ENCODE assay signal across 11 mouse cellular contexts in genomic region chrX:109238163-109238562, GRCm38 (mm10). TPM values are rescaled to one million over a fixed set of nuclear protein-coding genes. Genes with fewer than 3 reads are reported as not detected.
DNase-seq lines count a peak whose midpoint lies in the region; ATAC-seq and TF ChIP-seq lines count a peak whose summit lies in the region.
"Had no signal": no experiment of that assay in that cellular context is flagged by ENCODE, and none has a peak within 500 bp of the region (broad histone marks: within the 10 kb centered on the region; RNA-seq: fewer than 3 reads in every experiment).

No protein-coding gene starts in this region.

- TF ChIP-seq POLR2A in kidney, adult 2 months (IDR thresholded peaks at IDR 0.05; ENCODE audit: low read depth, low read length): no peak

- no peaks in the 10 kb centered on the region for H3K36me3 ChIP-seq in kidney, adult 2 months (ENCODE audit: control insufficient read depth, insufficient read depth, low read length)
- no peaks in the 10 kb centered on the region for H3K36me3 ChIP-seq in kidney, embryonic 16.5 days (ENCODE audit: insufficient read depth, low read length)
- H3K36me3 ChIP-seq in midbrain, postnatal 0 days (ENCODE audit: insufficient read depth, low read length): no peaks in the 10 kb centered on the region
- no peaks in the 10 kb centered on the region for H3K36me3 ChIP-seq in midbrain, embryonic 16.5 days (ENCODE audit: control insufficient read depth, insufficient read depth, low read length)
- H3K36me3 ChIP-seq: hindbrain, embryonic 15.5 days had no signal

- no peak overlapping the region for H3K9ac ChIP-seq in kidney, embryonic 16.5 days (replicated peaks; ENCODE audit: low read length)
- H3K9ac ChIP-seq in midbrain, postnatal 0 days (replicated peaks; ENCODE audit: low read length, poor library complexity, severe bottlenecking): no peak overlapping the region
- no peak overlapping the region for H3K9ac ChIP-seq in midbrain, embryonic 16.5 days (ENCODE audit: low read depth, low read length)
- H3K9ac ChIP-seq: hindbrain, embryonic 15.5 days had no signal

- DNase-seq in kidney, adult 2 months: peak; percentile 11
- DNase-seq in midbrain, postnatal 0 days (ENCODE audit: low spot score): peak; percentile 26
- DNase-seq in c-Kit-positive CD71-positive TER-119-positive erythroid progenitor cells, embryonic 14.5 days (ENCODE audit: low spot score): peak; percentile 0
- no peak for DNase-seq in urinary bladder, postnatal 25 days (ENCODE audit: low spot score)
- DNase-seq: thymus, postnatal 36 days had no signal

- H3K9me3 ChIP-seq in kidney, embryonic 16.5 days (ENCODE audit: low read length): no peaks in the 10 kb centered on the region
- H3K9me3 ChIP-seq in midbrain, postnatal 0 days (ENCODE audit: low read length): no peaks in the 10 kb centered on the region
- no peaks in the 10 kb centered on the region for H3K9me3 ChIP-seq in midbrain, embryonic 16.5 days (replicated peaks; ENCODE audit: control insufficient read depth, low read length, poor library complexity, severe bottlenecking)
- H3K9me3 ChIP-seq: hindbrain, embryonic 15.5 days had no signal

- no peak for TF ChIP-seq CTCF in kidney, adult 2 months (conservative IDR thresholded peaks at IDR 0.05; ENCODE audit: insufficient read depth, insufficient read length, low read depth, low read length)
- TF ChIP-seq CTCF in midbrain, postnatal 0 days (IDR thresholded peaks at IDR 0.05): peak; percentile 70

- ATAC-seq in kidney, embryonic 16.5 days (ENCODE audit: low FRiP score, low TSS enrichment): no peak
- ATAC-seq in midbrain, postnatal 0 days (ENCODE audit: low FRiP score): no peak
- ATAC-seq in midbrain, embryonic 16.5 days: no peak
- no peak for ATAC-seq in megakaryocyte-erythroid progenitor cell, adult 5-6 weeks (replicated peaks; ENCODE audit: low FRiP score, low TSS enrichment, poor library complexity, severe bottlenecking)

- no peaks in the 10 kb centered on the region for H3K4me1 ChIP-seq in kidney, adult 2 months (ENCODE audit: control insufficient read depth, insufficient read depth, low read length)
- H3K4me1 ChIP-seq in kidney, embryonic 16.5 days (ENCODE audit: insufficient read depth, low read length): no peaks in the 10 kb centered on the region
- H3K4me1 ChIP-seq in midbrain, postnatal 0 days (ENCODE audit: insufficient read depth, low read length): no peaks in the 10 kb centered on the region
- H3K4me1 ChIP-seq in midbrain, embryonic 16.5 days (ENCODE audit: control insufficient read depth, insufficient read depth, low read length): no peaks in the 10 kb centered on the region
- H3K4me1 ChIP-seq: hindbrain, embryonic 15.5 days had no signal

- H3K27ac ChIP-seq in kidney, adult 2 months (ENCODE audit: insufficient read depth, low read depth, low read length): no peak overlapping the region
- no peak overlapping the region for H3K27ac ChIP-seq in kidney, embryonic 16.5 days (ENCODE audit: low read length)
- no peak overlapping the region for H3K27ac ChIP-seq in midbrain, postnatal 0 days (ENCODE audit: low read depth, low read length)
- no peak overlapping the region for H3K27ac ChIP-seq in midbrain, embryonic 16.5 days (ENCODE audit: low read length)
- H3K27ac ChIP-seq: hindbrain, embryonic 15.5 days had no signal

- no peak overlapping the region for H3K4me2 ChIP-seq in kidney, embryonic 16.5 days (replicated peaks; ENCODE audit: low read depth, low read length)
- no peak overlapping the region for H3K4me2 ChIP-seq in midbrain, postnatal 0 days (ENCODE audit: low read depth, low read length, poor library complexity, severe bottlenecking)
- H3K4me2 ChIP-seq in midbrain, embryonic 16.5 days (ENCODE audit: low read length): no peak overlapping the region
- H3K4me2 ChIP-seq: hindbrain, embryonic 15.5 days had no signal

- no peak overlapping the region for H3K4me3 ChIP-seq in kidney, adult 2 months (ENCODE audit: insufficient read depth, low read depth, low read length)
- no peak overlapping the region for H3K4me3 ChIP-seq in kidney, embryonic 16.5 days (ENCODE audit: low read length)
- no peak overlapping the region for H3K4me3 ChIP-seq in midbrain, postnatal 0 days (ENCODE audit: low read depth, low read length)
- H3K4me3 ChIP-seq in midbrain, embryonic 16.5 days (ENCODE audit: low read depth, low read length): no peak overlapping the region
- H3K4me3 ChIP-seq: hindbrain, embryonic 15.5 days had no signal

- H3K27me3 ChIP-seq in kidney, adult 2 months (replicated peaks; ENCODE audit: control insufficient read depth, insufficient read depth, low read length): no peaks in the 10 kb centered on the region
- H3K27me3 ChIP-seq in kidney, embryonic 16.5 days (ENCODE audit: insufficient read depth, low read length): no peaks in the 10 kb centered on the region
- no peaks in the 10 kb centered on the region for H3K27me3 ChIP-seq in midbrain, postnatal 0 days (ENCODE audit: insufficient read depth, low read length)
- H3K27me3 ChIP-seq in midbrain, embryonic 16.5 days (ENCODE audit: control insufficient read depth, insufficient read depth, low read depth, low read length): no peaks in the 10 kb centered on the region
- H3K27me3 ChIP-seq: hindbrain, embryonic 15.5 days had no signal

RNA-seq across cellular contexts. Expression of gene Gm6377, which starts 41.6 kb away (rescaled TPM):
- 0.05 and 0.07 TPM in 2 replicates for polyA plus RNA-seq in kidney, adult 2 months (2012; rRNA removed)
- 0.15 TPM in 1 of 2 replicates, not detected in the other for polyA plus RNA-seq in kidney, embryonic 16.5 days (2015; fragmentation: Nextera tagmentation; extraction: Ambion mirVana)
- 0.05 and 0.28 TPM in 2 replicates for total RNA-seq in midbrain, postnatal 0 days (2014; rRNA removed)
- 0.10 and 0.37 TPM in 2 replicates for polyA plus RNA-seq in midbrain, postnatal 0 days (2015; fragmentation: Nextera tagmentation; extraction: Ambion mirVana)
- 0.09 TPM in 1 of 2 replicates, not detected in the other for polyA plus RNA-seq in midbrain, embryonic 16.5 days (2015; fragmentation: Nextera tagmentation; extraction: Ambion mirVana)
- total RNA-seq in megakaryocyte-erythroid progenitor cell, adult 5-6 weeks (2014; fragmentation: Nextera tagmentation): not detected in 2 replicates
- total RNA-seq in megakaryocyte-erythroid progenitor cell, adult 5-6 weeks (2017): 3.4 TPM in 1 of 2 replicates, not detected in the other
- total RNA-seq: layer of hippocampus, postnatal 14 days had no signal
- polyA plus RNA-seq: neural tube, embryonic 14.5 days had no signal
